Mouse (Mus musculus) liver, embryonic 14 days (tissue): ENCODE data around the gene Olfr1037. TPM values are rescaled to one million over a fixed set of nuclear protein-coding genes. Genes with fewer than 3 reads are reported as not detected.

ENCODE experiments used
- polyA plus RNA-seq: library from polyadenylated mRNA; depleted of rRNA; stranded (reverse); fragments of >200 nt; gene quantifications from 2 replicates; pipeline ENCODE4 v1.2.3, GENCODE M21; 2012; rRNA removed

The Olfr1037 gene
- polyA plus RNA-seq, result not detected in 2 replicates

GRCm38 (mm10) chr2:86087285-86087684 lies at the start of gene Olfr1037:
TSS of gene Olfr1037 (minus strand) at chr2:86087385.

GRCm38 (mm10) chr2:86135828-86136227 lies 48.6 kb upstream of the Olfr1037 start, which contains the start of gene Olfr1039:
TSS of gene Olfr1039 (minus strand) at chr2:86135928.

DNA sequence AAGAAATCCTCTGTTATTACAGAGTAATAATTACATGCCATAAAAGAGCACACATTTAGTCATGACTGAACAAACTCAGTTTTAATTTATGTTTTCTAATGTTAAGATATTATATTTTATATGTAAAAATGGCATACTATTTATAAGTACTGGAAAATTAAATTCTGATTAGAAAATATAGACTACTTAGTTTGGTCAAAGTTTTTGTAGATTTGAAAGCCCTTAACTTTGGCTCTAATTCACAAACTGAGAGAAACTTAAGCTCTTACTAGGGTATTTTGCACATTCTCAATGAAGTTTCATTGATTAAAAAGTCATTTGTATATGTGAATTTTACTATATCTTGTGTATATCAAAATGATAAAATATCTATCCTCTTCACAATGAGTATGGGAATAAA lies 13.5 kb downstream of the Olfr1037 start, which contains the start of gene Olfr1036:
TSS of gene Olfr1036 (plus strand) at position 301 of the 400 bp plus-strand sequence.

DNA sequence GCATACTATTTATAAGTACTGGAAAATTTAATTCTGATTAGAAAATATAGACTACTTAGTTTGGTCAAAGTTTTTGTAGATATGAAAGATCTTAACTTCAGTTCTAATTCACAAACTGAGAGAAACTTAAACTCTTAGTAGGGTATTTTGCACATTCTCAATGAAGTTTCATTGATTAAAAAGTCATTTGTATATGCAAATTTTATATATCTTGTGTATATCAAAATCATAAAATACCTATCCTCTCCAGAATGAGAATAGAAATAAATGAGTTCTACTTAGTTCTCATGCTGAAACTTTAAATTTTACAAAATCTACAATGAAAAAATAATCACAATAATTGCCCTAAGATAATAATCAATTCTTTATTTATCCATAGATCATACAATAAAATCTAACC lies 41.6 kb downstream of the Olfr1037 start, which contains the start of gene Olfr1034:
TSS of gene Olfr1034 (plus strand) at position 301 of the 400 bp plus-strand sequence.

Other genes starting within 250 kb of the Olfr1037 start
- gene Olfr1019, start 241.9 kb downstream of the Olfr1037 start, polyA plus RNA-seq, result not detected in 2 replicates
- not detected in 2 replicates for gene Olfr1020, start 240.4 kb downstream of the Olfr1037 start, polyA plus RNA-seq
- not detected in 2 replicates for gene Olfr1022, start 218.8 kb downstream of the Olfr1037 start, polyA plus RNA-seq
- not detected in 2 replicates for gene Olfr1023, start 201.7 kb downstream of the Olfr1037 start, polyA plus RNA-seq
- gene Olfr1024, start 182.3 kb downstream of the Olfr1037 start, polyA plus RNA-seq, result not detected in 2 replicates
- gene Olfr1025-ps1, start 172.2 kb downstream of the Olfr1037 start, polyA plus RNA-seq, result not detected in 2 replicates
- gene Olfr1026, start 165.8 kb downstream of the Olfr1037 start, polyA plus RNA-seq, result not detected in 2 replicates
- gene Olfr1028, start 136.9 kb downstream of the Olfr1037 start, polyA plus RNA-seq, result under 0.01 TPM in 1 of 2 replicates, not detected in the other
- not detected in 2 replicates for gene Olfr1029, start 113.5 kb downstream of the Olfr1037 start, polyA plus RNA-seq
- not detected in 2 replicates for gene Olfr1030, start 108.1 kb downstream of the Olfr1037 start, polyA plus RNA-seq
- not detected in 2 replicates for gene Olfr1031, start 97.1 kb downstream of the Olfr1037 start, polyA plus RNA-seq
- not detected in 2 replicates for gene Olfr1032, start 81.8 kb downstream of the Olfr1037 start, polyA plus RNA-seq
- 0.28 and 0.37 TPM in 2 replicates for gene Olfr1033, start 66.8 kb downstream of the Olfr1037 start, polyA plus RNA-seq
- 0.06 and 0.09 TPM in 2 replicates for gene Olfr1034, start 41.5 kb downstream of the Olfr1037 start, polyA plus RNA-seq
- not detected in 2 replicates for gene Olfr1036, start 13.4 kb downstream of the Olfr1037 start, polyA plus RNA-seq
- not detected in 2 replicates for gene Olfr1039, start 48.5 kb upstream of the Olfr1037 start, polyA plus RNA-seq
- not detected in 2 replicates for gene Olfr1040, start 59.3 kb upstream of the Olfr1037 start, polyA plus RNA-seq
- not detected in 2 replicates for gene Olfr1042, start 74.5 kb upstream of the Olfr1037 start, polyA plus RNA-seq
- not detected in 2 replicates for gene Olfr1043, start 80.1 kb upstream of the Olfr1037 start, polyA plus RNA-seq
- not detected in 2 replicates for gene Olfr1044, start 90.4 kb upstream of the Olfr1037 start, polyA plus RNA-seq
- not detected in 2 replicates for gene Olfr52, start 98.3 kb upstream of the Olfr1037 start, polyA plus RNA-seq
- gene Olfr1045, start 115.6 kb upstream of the Olfr1037 start, polyA plus RNA-seq, result not detected in 2 replicates
- gene Olfr1046, start 131.9 kb upstream of the Olfr1037 start, polyA plus RNA-seq, result not detected in 2 replicates
- gene Olfr1047, start 144.0 kb upstream of the Olfr1037 start, polyA plus RNA-seq, result not detected in 2 replicates
- not detected in 2 replicates for gene Olfr1048, start 152.9 kb upstream of the Olfr1037 start, polyA plus RNA-seq
- gene Olfr1049, start 170.9 kb upstream of the Olfr1037 start, polyA plus RNA-seq, result not detected in 2 replicates
- gene Olfr1051, start 191.7 kb upstream of the Olfr1037 start, polyA plus RNA-seq, result not detected in 2 replicates
- gene Olfr1052, start 205.1 kb upstream of the Olfr1037 start, polyA plus RNA-seq, result not detected in 2 replicates
- gene Olfr1053, start 227.9 kb upstream of the Olfr1037 start, polyA plus RNA-seq, result not detected in 2 replicates
- not detected in 2 replicates for gene Olfr1054, start 248.0 kb upstream of the Olfr1037 start, polyA plus RNA-seq